Mouse (Mus musculus) T-cell, adult 2 months (primary cell): ENCODE data around the gene Atn1.
A peak's percentile ranks its signal among the peaks of the same experiment; 100 is the strongest.
"Not testable (repeated sequence)": the region's sequence is repeated elsewhere in the genome, so short reads cannot be mapped to it uniquely, and the experiment has no call there.

Source experiments
- DNase-seq: peaks from one replicate; pipeline ENCODE4 v3.0.0; 2022; ENCODE audit warnings: low spot score

Gene Atn1

GRCm38 (mm10) chr6:124755831-124756595 lies at the start of gene Atn1, which contains the start of gene Gm45234:
Gene Atn1, minus strand, starts transcription at chr6:124756524.
Gene Gm45234, minus strand, starts transcription at chr6:124756021.
- DNase-seq: peak; percentile 38

GRCm38 (mm10) chr6:124805341-124806321 lies 49.3 kb upstream of the Atn1 start:
- DNase-seq: peak; percentile 78

- DNase-seq: no peak
Observed at GRCm38 (mm10) chr6:124804341-124804740, 48.0 kb upstream of the Atn1 start.

GRCm38 (mm10) chr6:124803691-124804090 lies 47.4 kb upstream of the Atn1 start:
- not testable (repeated sequence) for DNase-seq

GRCm38 (mm10) chr6:124803061-124803460 lies 46.7 kb upstream of the Atn1 start:
- DNase-seq: no peak

- DNase-seq: not testable (repeated sequence)
Observed at GRCm38 (mm10) chr6:124802400-124802799, 46.1 kb upstream of the Atn1 start.

GRCm38 (mm10) chr6:124796200-124796599 lies 39.9 kb upstream of the Atn1 start:
- no peak for DNase-seq

GRCm38 (mm10) chr6:124795781-124796180 lies 39.5 kb upstream of the Atn1 start:
- DNase-seq: no peak

GRCm38 (mm10) chr6:124791911-124792310 lies 35.6 kb upstream of the Atn1 start:
- no peak for DNase-seq

GRCm38 (mm10) chr6:124790121-124790520 lies 33.8 kb upstream of the Atn1 start:
- DNase-seq: no peak

- no peak for DNase-seq
Observed at GRCm38 (mm10) chr6:124789519-124789918, 33.2 kb upstream of the Atn1 start.

GRCm38 (mm10) chr6:124787722-124788121 lies 31.4 kb upstream of the Atn1 start:
- no peak for DNase-seq

GRCm38 (mm10) chr6:124786756-124787420 lies 30.6 kb upstream of the Atn1 start:
- no peak for DNase-seq

GRCm38 (mm10) chr6:124782436-124782835 lies 26.1 kb upstream of the Atn1 start:
- peak; percentile 62 for DNase-seq

GRCm38 (mm10) chr6:124780917-124781316 lies 24.6 kb upstream of the Atn1 start:
- no peak for DNase-seq

- no peak for DNase-seq
Observed at GRCm38 (mm10) chr6:124779984-124780416, 23.7 kb upstream of the Atn1 start.

- DNase-seq: peak; percentile 77
Observed at GRCm38 (mm10) chr6:124779222-124779983, 23.1 kb upstream of the Atn1 start, which contains the start of gene Lrrc23. Gene Lrrc23, minus strand, starts transcription at chr6:124779727.

GRCm38 (mm10) chr6:124770511-124770910 lies 14.2 kb upstream of the Atn1 start:
- no peak for DNase-seq

- DNase-seq: no peak
Observed at GRCm38 (mm10) chr6:124770013-124770412, 13.7 kb upstream of the Atn1 start.

- DNase-seq: peak; percentile 50
Observed at GRCm38 (mm10) chr6:124769101-124769765, 12.9 kb upstream of the Atn1 start, which contains the start of gene Eno2. Gene Eno2, minus strand, starts transcription at chr6:124769673.

- DNase-seq: no peak
Observed at GRCm38 (mm10) chr6:124768704-124769044, 12.3 kb upstream of the Atn1 start.
